Mouse (Mus musculus): ENCODE measurements at regions not wholly inside any gene's neighbourhood (a gene's known extent, or its start where the extent isn't known, plus 50 kb on each side); places are given as distances from the start of the nearest gene placed in this dataset.

DNA sequence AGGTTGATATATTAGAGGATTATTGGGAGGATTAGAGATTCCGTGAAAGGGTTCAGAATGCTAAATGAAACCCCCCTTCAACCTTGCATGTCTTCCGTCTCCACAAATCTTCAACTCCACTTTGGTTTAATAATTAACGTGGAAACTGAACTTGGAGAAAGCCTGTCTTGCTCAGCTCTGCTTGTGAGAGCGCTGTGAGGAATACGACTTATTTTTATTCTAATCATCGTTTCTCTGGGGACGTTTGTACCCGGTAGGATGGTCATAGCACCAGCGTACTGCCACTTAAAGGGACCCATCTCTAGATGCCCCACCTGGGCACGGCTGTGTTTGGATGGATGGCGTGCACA lies 212.7 kb downstream of the Cdh26 start:
- TF ChIP-seq POLR2A (IDR thresholded peaks at IDR 0.05; ENCODE audit: borderline replicate concordance, extremely low read depth, low read depth, low read length), result no peak
- no peak for TF ChIP-seq CTCF (IDR thresholded peaks at IDR 0.05; ENCODE audit: insufficient read depth, low read length)
